Mouse (Mus musculus): ENCODE data around the gene Dnajc24. TPM values are rescaled to one million over a fixed set of nuclear protein-coding genes. Genes with fewer than 3 reads are reported as not detected.

Dnajc24 gene
- polyA plus RNA-seq, 1 experiment from 2014 or later = 22.1 TPM

- Histone ChIP-seq H3K9me3 (replicated peaks; ENCODE audit: control insufficient read depth, low read length, poor library complexity, severe bottlenecking) (no peaks in the 10 kb centered on the region), H3K4me2 (ENCODE audit: low read length) (no peak overlapping the region)
- 63% methylated on average over 7 of the region's 7 CpGs for WGBS
These were observed 18.1 kb downstream of the Dnajc24 start for GRCm38 (mm10) chr2:105985206-105985605.

GRCm38 (mm10) chr2:105978065-105978464, 25.3 kb downstream of the Dnajc24 start:
- Histone ChIP-seq H3K9ac (ENCODE audit: low read depth, low read length) (no peak overlapping the region), H3K4me1 (ENCODE audit: control insufficient read depth, insufficient read depth, low read length) (no peaks in the 10 kb centered on the region), H3K4me3 (ENCODE audit: low read depth, low read length) (no peak overlapping the region), H3K36me3 (ENCODE audit: control insufficient read depth, insufficient read depth, low read length) (0 out of 2 replicates have a peak, but pooled peaks cover 2% of the 10 kb centered on the region), H3K9me3 (replicated peaks; ENCODE audit: control insufficient read depth, low read length, poor library complexity, severe bottlenecking) (no peaks in the 10 kb centered on the region), H3K27me3 (ENCODE audit: control insufficient read depth, insufficient read depth, low read depth, low read length) (no peaks in the 10 kb centered on the region), H3K27ac (ENCODE audit: low read length) (no peak overlapping the region), H3K4me2 (ENCODE audit: low read length) (no peak overlapping the region)
- WGBS = 91% methylated on average over 2 of the region's 2 CpGs
- no peak for ATAC-seq

More at GRCm38 (mm10) chr2:105985206-105985605, 18.1 kb downstream of the Dnajc24 start:
- Histone ChIP-seq H3K9ac (ENCODE audit: low read depth, low read length) (no peak overlapping the region), H3K27ac (ENCODE audit: low read length) (no peak overlapping the region), H3K27me3 (ENCODE audit: control insufficient read depth, insufficient read depth, low read depth, low read length) (no peaks in the 10 kb centered on the region), H3K4me3 (ENCODE audit: low read depth, low read length) (no peak overlapping the region), H3K36me3 (ENCODE audit: control insufficient read depth, insufficient read depth, low read length) (no peaks in the 10 kb centered on the region), H3K4me1 (ENCODE audit: control insufficient read depth, insufficient read depth, low read length) (no peaks in the 10 kb centered on the region)
- ATAC-seq = no peak

GRCm38 (mm10) chr2:105973941-105974340, 29.4 kb downstream of the Dnajc24 start:
- no peak overlapping the region for H3K4me2 ChIP-seq (ENCODE audit: low read length)
- 0 out of 2 replicates have a peak, but pooled peaks cover 5% of the 10 kb centered on the region for H3K36me3 ChIP-seq (ENCODE audit: control insufficient read depth, insufficient read depth, low read length)
- H3K9ac ChIP-seq (ENCODE audit: low read depth, low read length) = no peak overlapping the region
- no peaks in the 10 kb centered on the region for H3K27me3 ChIP-seq (ENCODE audit: control insufficient read depth, insufficient read depth, low read depth, low read length)
- H3K9me3 ChIP-seq (replicated peaks; ENCODE audit: control insufficient read depth, low read length, poor library complexity, severe bottlenecking) = 0 out of 2 replicates have a peak, but pooled peaks cover 2% of the 10 kb centered on the region
- WGBS = 3% methylated on average over 2 of the region's 2 CpGs
- no peak for ATAC-seq
- no peak overlapping the region for H3K27ac ChIP-seq (ENCODE audit: low read length)
- no peak overlapping the region for H3K4me3 ChIP-seq (ENCODE audit: low read depth, low read length)
- no peaks in the 10 kb centered on the region for H3K4me1 ChIP-seq (ENCODE audit: control insufficient read depth, insufficient read depth, low read length)

- Histone ChIP-seq H3K9ac (ENCODE audit: low read depth, low read length) (no peak overlapping the region), H3K4me1 (ENCODE audit: control insufficient read depth, insufficient read depth, low read length) (no peaks in the 10 kb centered on the region), H3K9me3 (replicated peaks; ENCODE audit: control insufficient read depth, low read length, poor library complexity, severe bottlenecking) (no peaks in the 10 kb centered on the region), H3K27me3 (ENCODE audit: control insufficient read depth, insufficient read depth, low read depth, low read length) (no peaks in the 10 kb centered on the region), H3K4me2 (ENCODE audit: low read length) (no peak overlapping the region), H3K36me3 (ENCODE audit: control insufficient read depth, insufficient read depth, low read length) (0 out of 2 replicates have a peak, but pooled peaks cover 6% of the 10 kb centered on the region), H3K27ac (ENCODE audit: low read length) (no peak overlapping the region), H3K4me3 (ENCODE audit: low read depth, low read length) (no peak overlapping the region)
- 69% methylated on average over 1 of the region's 1 CpGs for WGBS
- no peak for ATAC-seq
These were observed 39.9 kb downstream of the Dnajc24 start for GRCm38 (mm10) chr2:105963447-105963846.

GRCm38 (mm10) chr2:105953862-105954261, 49.5 kb downstream of the Dnajc24 start:
- WGBS = 96% methylated on average over 4 of the region's 4 CpGs
- H3K4me1 ChIP-seq (ENCODE audit: control insufficient read depth, insufficient read depth, low read length) = no peaks in the 10 kb centered on the region
- no peak overlapping the region for H3K4me3 ChIP-seq (ENCODE audit: low read depth, low read length)
- no peaks in the 10 kb centered on the region; the same call in 1 of the 2 replicates for H3K9me3 ChIP-seq (replicated peaks; ENCODE audit: control insufficient read depth, low read length, poor library complexity, severe bottlenecking)
- no peak overlapping the region for H3K4me2 ChIP-seq (ENCODE audit: low read length)
- ATAC-seq = no peak
- no peak overlapping the region for H3K9ac ChIP-seq (ENCODE audit: low read depth, low read length)
- H3K27me3 ChIP-seq (ENCODE audit: control insufficient read depth, insufficient read depth, low read depth, low read length) = no peaks in the 10 kb centered on the region
- H3K27ac ChIP-seq (ENCODE audit: low read length) = no peak overlapping the region
- H3K36me3 ChIP-seq (ENCODE audit: control insufficient read depth, insufficient read depth, low read length) = no peaks in the 10 kb centered on the region

GRCm38 (mm10) chr2:105951350-105951940, 51.9 kb downstream of the Dnajc24 start:
- Histone ChIP-seq H3K4me1 (ENCODE audit: control insufficient read depth, insufficient read depth, low read length) (no peaks in the 10 kb centered on the region), H3K4me2 (ENCODE audit: low read length) (no peak overlapping the region), H3K27ac (ENCODE audit: low read length) (no peak overlapping the region), H3K27me3 (ENCODE audit: control insufficient read depth, insufficient read depth, low read depth, low read length) (no peaks in the 10 kb centered on the region), H3K9ac (ENCODE audit: low read depth, low read length) (no peak overlapping the region), H3K4me3 (ENCODE audit: low read depth, low read length) (no peak overlapping the region), H3K36me3 (ENCODE audit: control insufficient read depth, insufficient read depth, low read length) (no peaks in the 10 kb centered on the region), H3K9me3 (replicated peaks; ENCODE audit: control insufficient read depth, low read length, poor library complexity, severe bottlenecking) (no peaks in the 10 kb centered on the region; the same call in 1 of the 2 replicates)
- no peak for ATAC-seq
- 94% methylated on average over 1 of the region's 1 CpGs for WGBS

GRCm38 (mm10) chr2:105950131-105950530, 53.2 kb downstream of the Dnajc24 start:
- Histone ChIP-seq H3K36me3 (ENCODE audit: control insufficient read depth, insufficient read depth, low read length) (no peaks in the 10 kb centered on the region), H3K27me3 (ENCODE audit: control insufficient read depth, insufficient read depth, low read depth, low read length) (no peaks in the 10 kb centered on the region), H3K4me3 (ENCODE audit: low read depth, low read length) (no peak overlapping the region), H3K9ac (ENCODE audit: low read depth, low read length) (no peak overlapping the region), H3K9me3 (replicated peaks; ENCODE audit: control insufficient read depth, low read length, poor library complexity, severe bottlenecking) (no peaks in the 10 kb centered on the region; the same call in 1 of the 2 replicates), H3K27ac (ENCODE audit: low read length) (no peak overlapping the region), H3K4me2 (ENCODE audit: low read length) (no peak overlapping the region), H3K4me1 (ENCODE audit: control insufficient read depth, insufficient read depth, low read length) (no peaks in the 10 kb centered on the region)
- WGBS = 81% methylated on average over 2 of the region's 2 CpGs
- ATAC-seq = no peak

- 29% methylated on average over 5 of the region's 5 CpGs for WGBS
- no peak overlapping the region for H3K27ac ChIP-seq (ENCODE audit: low read length)
- no peaks in the 10 kb centered on the region for H3K36me3 ChIP-seq (ENCODE audit: control insufficient read depth, insufficient read depth, low read length)
- H3K4me1 ChIP-seq (ENCODE audit: control insufficient read depth, insufficient read depth, low read length) = peaks cover 3% of the 10 kb centered on the region; the same call in 1 of the 2 replicates
- no peaks in the 10 kb centered on the region for H3K9me3 ChIP-seq (replicated peaks; ENCODE audit: control insufficient read depth, low read length, poor library complexity, severe bottlenecking)
- peak; percentile 84 for ATAC-seq
- no peak overlapping the region for H3K4me2 ChIP-seq (ENCODE audit: low read length)
- H3K4me3 ChIP-seq (ENCODE audit: low read depth, low read length) = no peak overlapping the region
- H3K9ac ChIP-seq (ENCODE audit: low read depth, low read length) = no peak overlapping the region
- peaks cover 2% of the 10 kb centered on the region for H3K27me3 ChIP-seq (ENCODE audit: control insufficient read depth, insufficient read depth, low read depth, low read length)
These were observed 85.6 kb downstream of the Dnajc24 start for GRCm38 (mm10) chr2:105917623-105918346.
